Mouse (Mus musculus): Measurements from ENCODE around the gene Psmb7. TPM values are rescaled to one million over a fixed set of nuclear protein-coding genes. Genes with fewer than 3 reads are reported as not detected.

Gene Psmb7
- polyA plus RNA-seq, 1 experiment from 2014 or later: 282 TPM

DNA sequence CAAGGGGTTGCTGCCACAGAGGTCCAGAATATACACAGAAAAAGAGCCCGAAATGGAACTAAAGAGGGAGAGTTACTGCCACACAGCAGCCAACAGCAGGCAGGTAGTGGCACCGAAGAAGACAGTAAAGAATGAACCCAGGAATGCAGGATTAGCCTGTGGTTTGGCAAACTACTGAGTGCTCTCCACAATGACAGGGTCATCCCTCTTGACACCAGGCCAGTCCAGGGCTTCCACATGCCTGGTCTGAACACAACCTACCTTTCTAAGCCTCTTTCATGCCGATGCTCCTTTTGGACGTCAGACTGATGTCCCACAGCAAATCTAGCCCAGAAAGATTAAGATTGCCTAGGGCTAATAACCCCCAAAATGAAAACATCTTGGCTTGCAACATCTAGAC lies 15.1 kb downstream of the Psmb7 start:
- no peaks in the 10 kb centered on the region for H3K27me3 ChIP-seq (ENCODE audit: control insufficient read depth, insufficient read depth, low read length)
- no peak overlapping the region for H3K27ac ChIP-seq (replicated peaks; ENCODE audit: low read depth, low read length)
- DNase-seq (no peak), ATAC-seq (ENCODE audit: low FRiP score, low TSS enrichment) (no peak)
- H3K9me3 ChIP-seq (ENCODE audit: control insufficient read depth, low read length): no peaks in the 10 kb centered on the region
- no peaks in the 10 kb centered on the region for H3K4me1 ChIP-seq (ENCODE audit: control insufficient read depth, insufficient read depth, low read length)
- H3K4me2 ChIP-seq (ENCODE audit: low read length): no peak overlapping the region
- no peak overlapping the region for H3K4me3 ChIP-seq (replicated peaks; ENCODE audit: low read depth, low read length)
- no peak overlapping the region for H3K9ac ChIP-seq (replicated peaks; ENCODE audit: low read length)
- WGBS: 95% methylated on average over 4 of the region's 4 CpGs
- H3K36me3 ChIP-seq (ENCODE audit: control insufficient read depth, insufficient read depth, low read length): peaks cover 71% of the 10 kb centered on the region

GRCm38 (mm10) chr2:38623821-38624590 lies 19.9 kb downstream of the Psmb7 start:
- Histone ChIP-seq H3K4me3 (replicated peaks; ENCODE audit: low read depth, low read length) (no peak overlapping the region), H3K9me3 (ENCODE audit: control insufficient read depth, low read length) (no peaks in the 10 kb centered on the region), H3K27ac (replicated peaks; ENCODE audit: low read depth, low read length) (no peak overlapping the region), H3K4me1 (ENCODE audit: control insufficient read depth, insufficient read depth, low read length) (peaks cover 20% of the 10 kb centered on the region), H3K36me3 (ENCODE audit: control insufficient read depth, insufficient read depth, low read length) (peaks cover 30% of the 10 kb centered on the region), H3K9ac (replicated peaks; ENCODE audit: low read length) (no peak overlapping the region), H3K4me2 (ENCODE audit: low read length) (no peak overlapping the region), H3K27me3 (ENCODE audit: control insufficient read depth, insufficient read depth, low read length) (no peaks in the 10 kb centered on the region)
- DNase-seq (no peak), ATAC-seq (ENCODE audit: low FRiP score, low TSS enrichment) (no peak)
- WGBS: 91% methylated on average over 8 of the region's 8 CpGs

- H3K27ac ChIP-seq (replicated peaks; ENCODE audit: low read depth, low read length): no peak overlapping the region
- no peaks in the 10 kb centered on the region for H3K27me3 ChIP-seq (ENCODE audit: control insufficient read depth, insufficient read depth, low read length)
- peaks cover 20% of the 10 kb centered on the region for H3K4me1 ChIP-seq (ENCODE audit: control insufficient read depth, insufficient read depth, low read length)
- no peak for ATAC-seq (ENCODE audit: low FRiP score, low TSS enrichment)
- no peak overlapping the region for H3K4me3 ChIP-seq (replicated peaks; ENCODE audit: low read depth, low read length)
- 88% methylated on average over 3 of the region's 3 CpGs for WGBS
- no peak overlapping the region for H3K4me2 ChIP-seq (ENCODE audit: low read length)
- H3K9me3 ChIP-seq (ENCODE audit: control insufficient read depth, low read length): no peaks in the 10 kb centered on the region
- no peak overlapping the region for H3K9ac ChIP-seq (replicated peaks; ENCODE audit: low read length)
- H3K36me3 ChIP-seq (ENCODE audit: control insufficient read depth, insufficient read depth, low read length): peaks cover 24% of the 10 kb centered on the region
- no peak for DNase-seq
Measured at GRCm38 (mm10) chr2:38623411-38623810, 20.5 kb downstream of the Psmb7 start.

DNA sequence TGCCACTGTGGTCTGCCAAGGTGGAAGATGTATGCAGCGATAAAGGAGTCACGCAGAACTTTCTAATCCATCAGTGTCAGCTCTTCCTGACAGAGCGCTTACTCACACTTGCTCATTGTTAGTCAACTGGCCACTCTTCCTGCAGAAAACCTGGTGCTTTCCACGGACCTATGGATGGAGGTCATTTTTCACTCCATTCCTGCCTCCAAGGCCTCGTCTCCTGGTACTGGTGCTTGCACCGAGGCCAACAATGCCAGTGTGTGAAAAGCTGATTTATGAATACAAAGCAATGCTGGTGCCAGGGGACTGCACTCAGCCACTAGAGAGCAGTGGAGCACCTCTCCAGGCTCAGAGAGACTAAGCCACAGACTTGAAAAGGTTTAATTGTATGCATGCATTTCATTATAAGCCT lies 22.3 kb downstream of the Psmb7 start:
- H3K4me1 ChIP-seq (ENCODE audit: control insufficient read depth, insufficient read depth, low read length): peaks cover 20% of the 10 kb centered on the region
- H3K9me3 ChIP-seq (ENCODE audit: control insufficient read depth, low read length): no peaks in the 10 kb centered on the region
- no peaks in the 10 kb centered on the region for H3K27me3 ChIP-seq (ENCODE audit: control insufficient read depth, insufficient read depth, low read length)
- H3K9ac ChIP-seq (replicated peaks; ENCODE audit: low read length): no peak overlapping the region; the same call in 1 of the 2 replicates
- no peak overlapping the region for H3K4me3 ChIP-seq (replicated peaks; ENCODE audit: low read depth, low read length)
- ATAC-seq (ENCODE audit: low FRiP score, low TSS enrichment) (peak; percentile 82), DNase-seq (peak; percentile 85)
- H3K27ac ChIP-seq (replicated peaks; ENCODE audit: low read depth, low read length): peak overlapping the region; percentile 75
- H3K36me3 ChIP-seq (ENCODE audit: control insufficient read depth, insufficient read depth, low read length): peaks cover 16% of the 10 kb centered on the region; the same call in 1 of the 2 replicates
- WGBS: 23% methylated on average over 6 of the region's 6 CpGs
- peak overlapping the region; percentile 4; the same call in 1 of the 2 replicates for H3K4me2 ChIP-seq (ENCODE audit: low read length)

DNA sequence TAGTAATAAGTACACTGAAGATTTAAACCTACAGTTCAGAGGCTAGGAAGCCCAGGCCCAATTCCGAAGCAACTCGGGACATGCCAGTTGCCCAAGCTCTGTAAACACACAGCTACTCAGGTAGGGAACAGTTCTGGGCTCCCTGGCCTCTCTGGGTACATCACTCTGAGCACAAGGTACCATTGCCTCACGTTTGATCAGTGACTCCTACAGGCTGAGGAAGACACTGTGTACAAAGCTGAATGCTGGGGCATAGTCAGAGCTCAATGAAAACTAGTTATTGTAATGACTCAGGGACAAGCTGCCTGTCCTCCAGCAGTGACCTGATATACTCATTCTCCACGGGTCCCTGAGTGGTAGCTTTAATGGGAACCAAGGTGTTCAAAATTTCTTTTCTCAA lies 22.8 kb downstream of the Psmb7 start:
- peak; percentile 13 for DNase-seq
- H3K4me3 ChIP-seq (replicated peaks; ENCODE audit: low read depth, low read length): no peak overlapping the region
- WGBS: 79% methylated on average over 4 of the region's 4 CpGs
- H3K9ac ChIP-seq (replicated peaks; ENCODE audit: low read length): no peak overlapping the region
- peaks cover 24% of the 10 kb centered on the region for H3K4me1 ChIP-seq (ENCODE audit: control insufficient read depth, insufficient read depth, low read length)
- 0 out of 2 replicates have a peak overlapping the region, but pooled peaks have one; percentile 4 for H3K4me2 ChIP-seq (ENCODE audit: low read length)
- ATAC-seq (ENCODE audit: low FRiP score, low TSS enrichment): no peak
- H3K36me3 ChIP-seq (ENCODE audit: control insufficient read depth, insufficient read depth, low read length): peaks cover 10% of the 10 kb centered on the region; the same call in 1 of the 2 replicates
- H3K27me3 ChIP-seq (ENCODE audit: control insufficient read depth, insufficient read depth, low read length): no peaks in the 10 kb centered on the region
- peak overlapping the region; percentile 75 for H3K27ac ChIP-seq (replicated peaks; ENCODE audit: low read depth, low read length)
- H3K9me3 ChIP-seq (ENCODE audit: control insufficient read depth, low read length): no peaks in the 10 kb centered on the region

DNA sequence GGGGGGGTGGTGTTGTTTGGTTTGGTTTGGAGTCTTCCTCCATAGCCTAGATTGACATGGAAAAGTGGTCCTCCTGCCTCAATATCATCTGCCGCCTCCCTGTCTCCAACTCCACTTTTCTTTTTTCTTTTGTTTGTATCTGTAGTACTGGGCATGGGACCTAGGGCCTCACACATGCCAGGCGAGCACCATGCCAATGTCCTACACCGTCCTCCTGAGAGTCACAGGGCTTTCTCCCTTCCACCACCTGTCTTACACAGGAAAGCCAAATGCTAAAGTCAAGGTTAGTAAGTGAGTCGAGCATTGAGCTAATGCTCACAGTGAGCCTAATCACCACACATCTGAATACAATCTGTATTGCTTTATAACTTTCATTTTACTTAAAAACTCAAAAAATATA lies 24.1 kb downstream of the Psmb7 start:
- Histone ChIP-seq H3K9ac (replicated peaks; ENCODE audit: low read length) (no peak overlapping the region), H3K4me3 (replicated peaks; ENCODE audit: low read depth, low read length) (no peak overlapping the region), H3K27me3 (ENCODE audit: control insufficient read depth, insufficient read depth, low read length) (no peaks in the 10 kb centered on the region), H3K4me2 (ENCODE audit: low read length) (no peak overlapping the region), H3K4me1 (ENCODE audit: control insufficient read depth, insufficient read depth, low read length) (peaks cover 37% of the 10 kb centered on the region), H3K27ac (replicated peaks; ENCODE audit: low read depth, low read length) (no peak overlapping the region), H3K9me3 (ENCODE audit: control insufficient read depth, low read length) (no peaks in the 10 kb centered on the region), H3K36me3 (ENCODE audit: control insufficient read depth, insufficient read depth, low read length) (0 out of 2 replicates have a peak, but pooled peaks cover 5% of the 10 kb centered on the region)
- 83% methylated on average over 4 of the region's 4 CpGs for WGBS
- DNase-seq: no peak
- ATAC-seq (ENCODE audit: low FRiP score, low TSS enrichment): no peak

DNA sequence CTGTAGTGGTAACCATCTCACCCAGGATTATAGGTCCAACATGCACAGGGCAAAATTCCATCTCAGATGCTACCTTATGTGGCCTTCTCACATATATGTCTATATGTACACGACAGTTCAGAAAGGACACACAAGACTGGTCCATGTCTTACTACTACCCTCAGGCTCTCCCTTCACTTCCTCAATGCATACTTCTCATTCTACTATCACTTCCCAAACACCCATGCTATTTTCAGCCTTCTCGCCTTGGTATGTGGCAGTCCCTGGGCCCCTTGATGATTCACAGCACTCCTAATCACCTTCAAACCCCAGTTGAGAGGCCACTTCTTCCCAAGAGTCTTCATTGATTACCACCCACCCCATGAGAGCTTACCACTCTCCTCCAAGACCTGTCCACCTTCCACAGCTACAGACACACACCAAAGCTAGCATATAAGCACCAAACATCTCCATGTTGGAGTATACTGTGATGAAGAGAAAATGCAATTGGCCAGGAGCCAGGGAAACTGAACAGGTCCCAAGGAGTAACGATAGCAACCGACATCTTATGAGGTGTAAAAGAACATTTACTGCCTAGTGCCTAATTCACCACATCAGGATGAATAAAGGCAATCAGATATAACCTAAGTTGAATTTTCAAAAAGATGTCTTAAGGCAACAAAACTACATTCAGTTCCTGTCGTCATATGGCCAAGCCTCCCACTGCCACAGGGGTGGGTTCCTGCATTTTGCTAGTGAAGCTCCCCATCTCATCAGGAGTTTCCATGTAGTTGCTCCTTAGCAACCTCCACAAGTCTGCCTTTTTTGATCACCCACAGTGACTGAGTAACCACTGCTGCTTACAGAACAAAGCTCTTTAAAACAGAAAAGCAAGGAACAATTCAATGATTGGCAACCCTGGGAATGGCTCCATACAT lies 26.7 kb downstream of the Psmb7 start:
- no peak overlapping the region for H3K27ac ChIP-seq (replicated peaks; ENCODE audit: low read depth, low read length)
- 89% methylated on average over 5 of the region's 5 CpGs for WGBS
- ATAC-seq (ENCODE audit: low FRiP score, low TSS enrichment) (no peak), DNase-seq (no peak)
- H3K4me2 ChIP-seq (ENCODE audit: low read length): no peak overlapping the region
- H3K27me3 ChIP-seq (ENCODE audit: control insufficient read depth, insufficient read depth, low read length): no peaks in the 10 kb centered on the region
- no peaks in the 10 kb centered on the region for H3K9me3 ChIP-seq (ENCODE audit: control insufficient read depth, low read length)
- peaks cover 12% of the 10 kb centered on the region; the same call in 1 of the 2 replicates for H3K36me3 ChIP-seq (ENCODE audit: control insufficient read depth, insufficient read depth, low read length)
- no peak overlapping the region for H3K9ac ChIP-seq (replicated peaks; ENCODE audit: low read length)
- H3K4me1 ChIP-seq (ENCODE audit: control insufficient read depth, insufficient read depth, low read length): peaks cover 42% of the 10 kb centered on the region
- H3K4me3 ChIP-seq (replicated peaks; ENCODE audit: low read depth, low read length): no peak overlapping the region

GRCm38 (mm10) chr2:38616072-38616471 lies 27.8 kb downstream of the Psmb7 start:
- no peaks in the 10 kb centered on the region for H3K9me3 ChIP-seq (ENCODE audit: control insufficient read depth, low read length)
- no peaks in the 10 kb centered on the region for H3K27me3 ChIP-seq (ENCODE audit: control insufficient read depth, insufficient read depth, low read length)
- WGBS: 47% methylated on average over 4 of the region's 4 CpGs
- ATAC-seq (ENCODE audit: low FRiP score, low TSS enrichment): no peak
- peaks cover 13% of the 10 kb centered on the region; the same call in 1 of the 2 replicates for H3K36me3 ChIP-seq (ENCODE audit: control insufficient read depth, insufficient read depth, low read length)
- peaks cover 33% of the 10 kb centered on the region for H3K4me1 ChIP-seq (ENCODE audit: control insufficient read depth, insufficient read depth, low read length)
- H3K4me2 ChIP-seq (ENCODE audit: low read length): no peak overlapping the region
- DNase-seq: peak; percentile 39
- peak overlapping the region; percentile 56 for H3K27ac ChIP-seq (replicated peaks; ENCODE audit: low read depth, low read length)
- no peak overlapping the region for H3K4me3 ChIP-seq (replicated peaks; ENCODE audit: low read depth, low read length)
- H3K9ac ChIP-seq (replicated peaks; ENCODE audit: low read length): no peak overlapping the region

Measured in midbrain, embryonic 14.5 days (tissue).